Mouse (Mus musculus): ENCODE data around the gene Rgs7. TPM values are rescaled to one million over a fixed set of nuclear protein-coding genes. Genes with fewer than 3 reads are reported as not detected.

The Rgs7 gene
- total and polyA plus RNA-seq, 3 experiments = not detected

DNA sequence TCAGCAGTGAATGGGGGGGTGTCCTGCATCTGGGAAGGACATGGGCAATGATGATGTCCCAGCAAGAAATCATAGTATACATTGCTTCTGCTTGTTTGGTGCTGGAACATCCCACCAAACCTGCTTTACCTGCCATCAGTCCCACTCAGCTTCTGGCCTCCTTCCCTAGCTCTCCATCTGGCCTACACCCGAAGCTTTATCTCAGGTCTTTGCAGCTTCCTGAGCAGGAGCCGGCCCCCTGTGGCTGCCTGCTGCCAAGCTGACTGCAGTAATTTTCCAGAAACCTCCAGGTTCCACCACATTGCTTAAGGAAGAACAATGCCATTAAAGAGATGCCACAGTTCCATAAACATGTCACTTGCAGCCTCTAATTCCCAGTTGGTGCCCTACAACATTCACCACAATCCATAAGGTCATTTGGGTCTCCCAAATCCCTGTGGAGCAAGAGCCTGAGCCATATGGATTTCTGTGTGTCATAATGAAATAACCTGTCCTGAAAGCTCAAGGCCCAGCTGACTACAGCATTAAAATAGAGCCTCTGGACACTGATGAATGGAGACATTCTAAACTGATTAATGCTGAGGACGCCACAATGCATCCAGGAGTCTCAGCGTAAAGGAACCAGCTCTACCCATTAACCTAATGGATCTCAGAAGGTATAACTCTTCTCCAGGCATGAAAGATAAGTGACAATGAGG, 60.8 kb downstream of the Rgs7 start:
- Histone ChIP-seq H3K4me3 (ENCODE audit: control insufficient read depth in 1 of 2, insufficient read depth in 1 of 2, low read depth in 2 of 2, low read length in 2 of 2) (no peak overlapping the region), H3K27ac (ENCODE audit: control insufficient read depth, low read depth, low read length) (no peak overlapping the region), H3K4me1 (ENCODE audit: control insufficient read depth in 1 of 2, insufficient read depth in 2 of 2, low read length in 2 of 2) (no peaks in the 10 kb centered on the region), H3K9ac (ENCODE audit: control insufficient read depth, low read depth, low read length, poor library complexity, severe bottlenecking) (no peak overlapping the region), H3K36me3 (ENCODE audit: control insufficient read depth in 1 of 2, insufficient read depth in 2 of 2, low read length in 2 of 2) (no peaks in the 10 kb centered on the region), H3K79me2 (ENCODE audit: control insufficient read depth, insufficient read depth, low read length, poor library complexity) (no peaks in the 10 kb centered on the region), H3K9me3 (replicated peaks; ENCODE audit: insufficient read depth, low read length) (no peaks in the 10 kb centered on the region), H3K27me3 (ENCODE audit: control insufficient read depth in 1 of 2, insufficient read depth in 2 of 2, low read length in 2 of 2) (no peaks in the 10 kb centered on the region; a peak in 2 of 4 replicates)
- DNase-seq (ENCODE audit: low read depth, low spot score) = no peak
- no peak for TF ChIP-seq KAT2A (conservative IDR thresholded peaks at IDR 0.05; ENCODE audit: low read depth, low read length)
- no peak for TF ChIP-seq NELFE (IDR thresholded peaks at IDR 0.05; ENCODE audit: low read depth, low read length)
- no peak for TF ChIP-seq BHLHE40 (IDR thresholded peaks at IDR 0.05; ENCODE audit: borderline replicate concordance, low read depth, low read length)
- TF ChIP-seq RCOR1 (IDR thresholded peaks at IDR 0.05; ENCODE audit: low read depth, low read length) = no peak
- no peak for TF ChIP-seq EP300 (IDR thresholded peaks at IDR 0.05; ENCODE audit: low read depth in 1 of 2, low read length in 2 of 2)
- no peak for TF ChIP-seq UBTF (IDR thresholded peaks at IDR 0.05; ENCODE audit: borderline replicate concordance, insufficient read depth, low read depth, low read length)
- no peak for TF ChIP-seq MAZ (IDR thresholded peaks at IDR 0.05; ENCODE audit: low read depth, low read length)
- TF ChIP-seq TAL1 (IDR thresholded peaks at IDR 0.05; ENCODE audit: low read length) = no peak
- no peak for TF ChIP-seq ETS1 (IDR thresholded peaks at IDR 0.05; ENCODE audit: low read depth, low read length)
- no peak for TF ChIP-seq USF1 (IDR thresholded peaks at IDR 0.05; ENCODE audit: low read depth, low read length)
- TF ChIP-seq MAFK (IDR thresholded peaks at IDR 0.05; ENCODE audit: borderline replicate concordance, low read depth, low read length) = no peak
- TF ChIP-seq POLR2AphosphoS2 (IDR thresholded peaks at IDR 0.05; ENCODE audit: low read length) = no peak
- no peak for TF ChIP-seq POLR2A (IDR thresholded peaks at IDR 0.05; ENCODE audit: control insufficient read depth in 1 of 2, insufficient read depth in 1 of 2, low read depth in 1 of 2, low read length in 2 of 2, poor library complexity in 1 of 2)
- no peak for TF ChIP-seq MYB (IDR thresholded peaks at IDR 0.05; ENCODE audit: low read depth, low read length)
- no peak for TF ChIP-seq CHD2 (IDR thresholded peaks at IDR 0.05; ENCODE audit: low read length)
- no peak for TF ChIP-seq TCF12 (IDR thresholded peaks at IDR 0.05; ENCODE audit: low read depth, low read length)
- no peak for TF ChIP-seq ELF1 (IDR thresholded peaks at IDR 0.05; ENCODE audit: low read depth, low read length)
- TF ChIP-seq SIN3A (IDR thresholded peaks at IDR 0.05; ENCODE audit: low read length) = no peak
- TF ChIP-seq ZC3H11A (IDR thresholded peaks at IDR 0.05; ENCODE audit: low read depth, low read length) = no peak

DNA sequence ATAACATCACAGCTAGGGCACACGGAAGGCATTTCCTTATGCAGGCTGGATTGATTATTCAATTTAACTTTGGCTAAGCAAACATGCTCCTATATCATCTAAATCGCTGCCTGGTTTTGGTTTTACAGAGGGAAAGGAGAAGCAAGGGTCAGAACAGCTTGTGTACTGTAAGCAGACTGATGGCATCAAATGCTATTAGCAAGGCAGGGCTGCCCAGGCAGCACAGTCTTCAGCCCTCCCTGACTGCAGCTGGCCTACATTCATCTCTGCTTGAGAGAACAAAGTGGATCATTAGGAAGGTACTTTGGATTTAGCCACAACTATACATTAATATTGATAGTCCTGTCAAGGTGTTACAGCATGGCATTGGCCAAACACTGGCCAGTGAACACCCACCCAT, 65.2 kb downstream of the Rgs7 start:
- H3K9ac ChIP-seq (ENCODE audit: control insufficient read depth, low read depth, low read length, poor library complexity, severe bottlenecking) = no peak overlapping the region
- H3K36me3 ChIP-seq (ENCODE audit: control insufficient read depth in 1 of 2, insufficient read depth in 2 of 2, low read length in 2 of 2) = no peaks in the 10 kb centered on the region
- TF ChIP-seq HCFC1 (IDR thresholded peaks at IDR 0.05; ENCODE audit: low read depth, low read length) (no peak), NELFE (IDR thresholded peaks at IDR 0.05; ENCODE audit: low read depth, low read length) (no peak)
- DNase-seq (ENCODE audit: low read depth, low spot score) = no peak
- H3K27me3 ChIP-seq (ENCODE audit: control insufficient read depth in 1 of 2, insufficient read depth in 2 of 2, low read length in 2 of 2) = no peaks in the 10 kb centered on the region; a peak in 2 of 4 replicates
- no peaks in the 10 kb centered on the region for H3K4me1 ChIP-seq (ENCODE audit: control insufficient read depth in 1 of 2, insufficient read depth in 2 of 2, low read length in 2 of 2)
- H3K27ac ChIP-seq (ENCODE audit: control insufficient read depth, low read depth, low read length) = no peak overlapping the region
- H3K79me2 ChIP-seq (ENCODE audit: control insufficient read depth, insufficient read depth, low read length, poor library complexity) = no peaks in the 10 kb centered on the region
- H3K9me3 ChIP-seq (replicated peaks; ENCODE audit: insufficient read depth, low read length) = no peaks in the 10 kb centered on the region
- no peak overlapping the region for H3K4me3 ChIP-seq (ENCODE audit: control insufficient read depth in 1 of 2, insufficient read depth in 1 of 2, low read depth in 2 of 2, low read length in 2 of 2)

Data from MEL (cell line).